Mouse (Mus musculus): Measurements from ENCODE around the gene Pptc7. TPM values are rescaled to one million over a fixed set of nuclear protein-coding genes. Genes with fewer than 3 reads are reported as not detected.

The Pptc7 gene
- 6.5 and 8.4 TPM in 2 replicates for polyA plus RNA-seq (2016; fragmentation: Nextera tagmentation; extraction: Ambion mirVana)

- WGBS = under 1% methylated on average over 114 of the region's 114 CpGs
- peaks cover 24% of the 10 kb centered on the region for H3K4me1 ChIP-seq (replicated peaks)
- peak within 1 kb of the TSS; percentile 94 for H3K27ac ChIP-seq
- peak; percentile 92 for DNase-seq (ENCODE audit: low spot score)
- peak within 1 kb of the TSS; percentile 89 for H3K4me3 ChIP-seq
- H3K27me3 ChIP-seq (ENCODE audit: insufficient read depth, poor library complexity, severe bottlenecking) = 0 out of 2 replicates have a peak, but pooled peaks cover 10% of the 10 kb centered on the region
- H3K36me3 ChIP-seq = peaks cover 27% of the 10 kb centered on the region
- no peaks in the 10 kb centered on the region for H3K9me3 ChIP-seq
Measured at GRCm38 (mm10) chr5:122284183-122285028, at the start of gene Pptc7. TSS of gene Pptc7 (plus strand) at chr5:122284365.

- no peaks in the 10 kb centered on the region for H3K27me3 ChIP-seq (ENCODE audit: insufficient read depth, poor library complexity, severe bottlenecking)
- H3K9me3 ChIP-seq = no peaks in the 10 kb centered on the region
- DNase-seq (ENCODE audit: low spot score) = no peak
- H3K4me1 ChIP-seq (replicated peaks) = peaks cover 37% of the 10 kb centered on the region
- 70% methylated on average over 9 of the region's 9 CpGs for WGBS
- H3K4me3 ChIP-seq = no peak overlapping the region
- H3K36me3 ChIP-seq = peaks cover 24% of the 10 kb centered on the region
- H3K27ac ChIP-seq = peak overlapping the region; percentile 30; the same call in 1 of the 2 replicates
Measured at GRCm38 (mm10) chr5:122235196-122235836, 48.8 kb upstream of the Pptc7 start.

GRCm38 (mm10) chr5:122237200-122237599 lies 47.0 kb upstream of the Pptc7 start:
- Histone ChIP-seq H3K4me3 (no peak overlapping the region), H3K27me3 (ENCODE audit: insufficient read depth, poor library complexity, severe bottlenecking) (no peaks in the 10 kb centered on the region), H3K27ac (no peak overlapping the region; the same call in 1 of the 2 replicates), H3K4me1 (replicated peaks) (peaks cover 42% of the 10 kb centered on the region), H3K9me3 (no peaks in the 10 kb centered on the region), H3K36me3 (peaks cover 43% of the 10 kb centered on the region)
- no peak for DNase-seq (ENCODE audit: low spot score)
- WGBS = 80% methylated on average over 5 of the region's 5 CpGs

GRCm38 (mm10) chr5:122239618-122240017 lies 44.5 kb upstream of the Pptc7 start:
- DNase-seq (ENCODE audit: low spot score) = no peak
- Histone ChIP-seq H3K4me3 (no peak overlapping the region), H3K36me3 (peaks cover 58% of the 10 kb centered on the region), H3K4me1 (replicated peaks) (peaks cover 27% of the 10 kb centered on the region), H3K27ac (no peak overlapping the region), H3K27me3 (ENCODE audit: insufficient read depth, poor library complexity, severe bottlenecking) (no peaks in the 10 kb centered on the region), H3K9me3 (no peaks in the 10 kb centered on the region)
- 75% methylated on average over 7 of the region's 7 CpGs for WGBS

GRCm38 (mm10) chr5:122240521-122240920 lies 43.6 kb upstream of the Pptc7 start:
- 91% methylated on average over 11 of the region's 11 CpGs for WGBS

GRCm38 (mm10) chr5:122240989-122241388 lies 43.2 kb upstream of the Pptc7 start:
- peaks cover 69% of the 10 kb centered on the region for H3K36me3 ChIP-seq
- H3K27me3 ChIP-seq (ENCODE audit: insufficient read depth, poor library complexity, severe bottlenecking) = no peaks in the 10 kb centered on the region
- peaks cover 24% of the 10 kb centered on the region for H3K4me1 ChIP-seq (replicated peaks)
- DNase-seq (ENCODE audit: low spot score) = no peak
- no peaks in the 10 kb centered on the region for H3K9me3 ChIP-seq
- no peak overlapping the region for H3K27ac ChIP-seq
- H3K4me3 ChIP-seq = no peak overlapping the region
- 85% methylated on average over 1 of the region's 1 CpGs for WGBS

More at GRCm38 (mm10) chr5:122240521-122240920, 43.6 kb upstream of the Pptc7 start:
- no peaks in the 10 kb centered on the region for H3K9me3 ChIP-seq
- no peak overlapping the region for H3K4me3 ChIP-seq
- H3K27me3 ChIP-seq (ENCODE audit: insufficient read depth, poor library complexity, severe bottlenecking) = no peaks in the 10 kb centered on the region
- DNase-seq (ENCODE audit: low spot score) = no peak
- peaks cover 26% of the 10 kb centered on the region for H3K4me1 ChIP-seq (replicated peaks)
- peaks cover 64% of the 10 kb centered on the region for H3K36me3 ChIP-seq
- H3K27ac ChIP-seq = no peak overlapping the region

GRCm38 (mm10) chr5:122242521-122243123 lies 41.5 kb upstream of the Pptc7 start:
- no peak for DNase-seq (ENCODE audit: low spot score)
- peaks cover 84% of the 10 kb centered on the region for H3K36me3 ChIP-seq
- no peak overlapping the region for H3K27ac ChIP-seq
- no peaks in the 10 kb centered on the region for H3K9me3 ChIP-seq
- no peaks in the 10 kb centered on the region for H3K27me3 ChIP-seq (ENCODE audit: insufficient read depth, poor library complexity, severe bottlenecking)
- peaks cover 24% of the 10 kb centered on the region for H3K4me1 ChIP-seq (replicated peaks)
- H3K4me3 ChIP-seq = no peak overlapping the region
- WGBS = 89% methylated on average over 6 of the region's 6 CpGs

- no peaks in the 10 kb centered on the region for H3K27me3 ChIP-seq (ENCODE audit: insufficient read depth, poor library complexity, severe bottlenecking)
- no peak for DNase-seq (ENCODE audit: low spot score)
- H3K36me3 ChIP-seq = peaks cover 87% of the 10 kb centered on the region
- no peaks in the 10 kb centered on the region for H3K9me3 ChIP-seq
- H3K4me3 ChIP-seq = no peak overlapping the region
- WGBS = 87% methylated on average over 17 of the region's 17 CpGs
- H3K4me1 ChIP-seq (replicated peaks) = peaks cover 19% of the 10 kb centered on the region
- H3K27ac ChIP-seq = no peak overlapping the region
Measured at GRCm38 (mm10) chr5:122243781-122244523, 40.2 kb upstream of the Pptc7 start.

- Histone ChIP-seq H3K4me1 (replicated peaks) (peaks cover 14% of the 10 kb centered on the region), H3K9me3 (no peaks in the 10 kb centered on the region), H3K36me3 (peaks cover 84% of the 10 kb centered on the region), H3K27ac (0 out of 2 replicates have a peak overlapping the region, but pooled peaks have one; percentile 6), H3K27me3 (ENCODE audit: insufficient read depth, poor library complexity, severe bottlenecking) (no peaks in the 10 kb centered on the region), H3K4me3 (no peak overlapping the region)
- WGBS = 73% methylated on average over 3 of the region's 3 CpGs
- DNase-seq (ENCODE audit: low spot score) = no peak
Measured at GRCm38 (mm10) chr5:122245186-122245585, 39.0 kb upstream of the Pptc7 start.

- Histone ChIP-seq H3K4me1 (replicated peaks) (peaks cover 9% of the 10 kb centered on the region), H3K36me3 (peaks cover 84% of the 10 kb centered on the region), H3K27me3 (ENCODE audit: insufficient read depth, poor library complexity, severe bottlenecking) (no peaks in the 10 kb centered on the region), H3K4me3 (no peak overlapping the region), H3K9me3 (no peaks in the 10 kb centered on the region), H3K27ac (no peak overlapping the region)
- DNase-seq (ENCODE audit: low spot score) = no peak
- 92% methylated on average over 10 of the region's 10 CpGs for WGBS
Measured at GRCm38 (mm10) chr5:122246547-122247167, 37.5 kb upstream of the Pptc7 start.

GRCm38 (mm10) chr5:122247529-122247928 lies 36.6 kb upstream of the Pptc7 start:
- H3K9me3 ChIP-seq = no peaks in the 10 kb centered on the region
- H3K4me3 ChIP-seq = no peak overlapping the region
- H3K27ac ChIP-seq = no peak overlapping the region
- H3K4me1 ChIP-seq (replicated peaks) = peaks cover 9% of the 10 kb centered on the region
- no peak for DNase-seq (ENCODE audit: low spot score)
- peaks cover 84% of the 10 kb centered on the region for H3K36me3 ChIP-seq
- WGBS = 88% methylated on average over 11 of the region's 11 CpGs
- no peaks in the 10 kb centered on the region for H3K27me3 ChIP-seq (ENCODE audit: insufficient read depth, poor library complexity, severe bottlenecking)

GRCm38 (mm10) chr5:122247934-122248333 lies 36.2 kb upstream of the Pptc7 start:
- 95% methylated on average over 7 of the region's 7 CpGs for WGBS
- no peak for DNase-seq (ENCODE audit: low spot score)
- Histone ChIP-seq H3K4me3 (no peak overlapping the region), H3K27ac (no peak overlapping the region), H3K27me3 (ENCODE audit: insufficient read depth, poor library complexity, severe bottlenecking) (no peaks in the 10 kb centered on the region), H3K4me1 (replicated peaks) (peaks cover 9% of the 10 kb centered on the region), H3K9me3 (no peaks in the 10 kb centered on the region), H3K36me3 (peaks cover 84% of the 10 kb centered on the region)
